Mouse (Mus musculus) thymus, adult 2 months (tissue): ENCODE results near the gene Hoxb9. TPM values are rescaled to one million over a fixed set of nuclear protein-coding genes. Genes with fewer than 3 reads are reported as not detected.

Source experiments
- DNase-seq: peaks from one replicate; pipeline ENCODE4 v3.0.0; 2021
- H3K27ac ChIP-seq: fragments of 200-500 bp; 2 replicates; pipeline ENCODE4 v1.5.1; 2012; ENCODE audit warnings: low read length, control low read depth; ENCODE audit not compliant: control insufficient read depth, insufficient read depth
- H3K27me3 ChIP-seq: fragments of 200-500 bp; 2 replicates; pipeline ENCODE4 v1.6.1; 2012; ENCODE audit warnings: mild to moderate bottlenecking, low read length, moderate library complexity, mixed read lengths; ENCODE audit not compliant: control insufficient read depth, insufficient read depth
- H3K36me3 ChIP-seq: fragments of 200-500 bp; 2 replicates; pipeline ENCODE4 v1.6.1; 2012; ENCODE audit warnings: mild to moderate bottlenecking, low read length, moderate library complexity; ENCODE audit not compliant: control insufficient read depth, insufficient read depth
- H3K4me1 ChIP-seq: fragments of 200-500 bp; replicated peaks from 2 replicates; pipeline ENCODE4 v1.6.1; 2012; ENCODE audit warnings: low read length; ENCODE audit not compliant: control insufficient read depth, insufficient read depth
- H3K4me3 ChIP-seq: fragments of 200-500 bp; 2 replicates; pipeline ENCODE4 v1.5.1; 2012; ENCODE audit warnings: mild to moderate bottlenecking, low read length, control low read depth, moderate library complexity; ENCODE audit not compliant: control insufficient read depth, insufficient read depth
- CTCF ChIP-seq: fragments of 200-500 bp; IDR thresholded peaks from 2 replicates; pipeline ENCODE4 v1.5.1; 2012; ENCODE audit warnings: mild to moderate bottlenecking, control low read depth, low read length, moderate library complexity, borderline replicate concordance; ENCODE audit not compliant: control insufficient read depth, poor library complexity, insufficient read depth; ENCODE audit errors: extremely low read depth
- POLR2A ChIP-seq: fragments of 200-500 bp; IDR thresholded peaks from 2 replicates; pipeline ENCODE4 v1.6.1; 2012; ENCODE audit warnings: mild to moderate bottlenecking, low read length, control low read depth, moderate library complexity; ENCODE audit not compliant: control insufficient read depth, poor library complexity, insufficient read depth; ENCODE audit errors: extremely low read depth
- WGBS: fragments of 180-500 bp; shearing (Covaris S2); methylation state at CpG from one replicate; pipeline ENCODE4 v1.1.7; 2018; 5-methylcytosine and 5-hydroxymethylcytosine counted together
- polyA plus RNA-seq: library from polyadenylated mRNA; depleted of rRNA; stranded (reverse); fragments of >200 nt; gene quantifications from 2 replicates; pipeline ENCODE4 v1.2.3, GENCODE M21; 2012

The Hoxb9 gene
- polyA plus RNA-seq, 1 experiment: 0.22 TPM

DNA sequence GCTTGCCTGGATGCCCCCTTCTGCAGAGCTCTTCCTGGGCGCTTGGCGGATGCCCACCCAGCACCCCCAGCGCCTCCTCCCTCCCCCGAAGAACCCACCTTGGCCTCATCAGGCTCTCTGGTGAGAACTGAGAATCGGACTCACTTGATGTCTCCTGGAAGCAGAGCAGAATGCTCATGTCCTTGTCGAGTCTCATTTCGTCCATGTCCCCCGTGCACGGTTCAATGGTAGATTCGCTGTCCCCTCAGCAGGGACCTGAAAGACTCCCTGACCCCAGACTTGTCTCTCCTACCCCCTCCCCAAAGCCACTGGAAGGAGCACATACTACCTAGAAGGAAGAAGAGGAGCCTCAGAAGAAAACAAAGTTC lies 29.8 kb downstream of the Hoxb9 start:
- no peaks in the 10 kb centered on the region; the same call in 1 of the 2 replicates for H3K4me1 ChIP-seq
- no peak for DNase-seq
- TF ChIP-seq CTCF (no peak), POLR2A (no peak)
- 72% methylated on average over 10 of the region's 10 CpGs for WGBS
- H3K27ac ChIP-seq: no peak overlapping the region
- peaks cover 28% of the 10 kb centered on the region for H3K27me3 ChIP-seq
- H3K4me3 ChIP-seq: no peak overlapping the region
- H3K36me3 ChIP-seq: no peaks in the 10 kb centered on the region

DNA sequence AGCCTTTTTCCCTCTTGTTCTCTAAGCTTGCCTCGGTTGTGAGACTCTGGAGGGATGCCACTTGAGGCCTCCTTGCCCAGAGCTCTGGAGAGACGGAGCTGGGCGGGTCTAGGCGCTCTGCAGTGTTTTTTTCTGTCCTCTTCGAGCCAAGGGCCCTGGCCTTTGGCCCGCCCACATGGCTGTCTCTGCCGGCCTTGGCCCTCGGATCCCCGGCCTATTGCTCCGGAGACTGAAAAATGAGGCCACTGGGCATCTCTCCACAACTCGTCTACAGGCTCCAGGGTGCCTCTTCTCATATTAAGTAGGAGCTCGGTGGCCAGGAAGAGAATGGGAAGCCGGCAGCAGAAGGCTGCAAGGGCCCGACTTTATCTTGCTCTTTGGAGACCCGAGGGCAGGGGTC lies 30.6 kb downstream of the Hoxb9 start:
- Histone ChIP-seq H3K36me3 (no peaks in the 10 kb centered on the region), H3K4me3 (no peak overlapping the region), H3K4me1 (no peaks in the 10 kb centered on the region; the same call in 1 of the 2 replicates), H3K27ac (no peak overlapping the region), H3K27me3 (peaks cover 21% of the 10 kb centered on the region)
- TF ChIP-seq POLR2A: no peak
- DNase-seq: no peak
- WGBS: 80% methylated on average over 15 of the region's 15 CpGs

DNA sequence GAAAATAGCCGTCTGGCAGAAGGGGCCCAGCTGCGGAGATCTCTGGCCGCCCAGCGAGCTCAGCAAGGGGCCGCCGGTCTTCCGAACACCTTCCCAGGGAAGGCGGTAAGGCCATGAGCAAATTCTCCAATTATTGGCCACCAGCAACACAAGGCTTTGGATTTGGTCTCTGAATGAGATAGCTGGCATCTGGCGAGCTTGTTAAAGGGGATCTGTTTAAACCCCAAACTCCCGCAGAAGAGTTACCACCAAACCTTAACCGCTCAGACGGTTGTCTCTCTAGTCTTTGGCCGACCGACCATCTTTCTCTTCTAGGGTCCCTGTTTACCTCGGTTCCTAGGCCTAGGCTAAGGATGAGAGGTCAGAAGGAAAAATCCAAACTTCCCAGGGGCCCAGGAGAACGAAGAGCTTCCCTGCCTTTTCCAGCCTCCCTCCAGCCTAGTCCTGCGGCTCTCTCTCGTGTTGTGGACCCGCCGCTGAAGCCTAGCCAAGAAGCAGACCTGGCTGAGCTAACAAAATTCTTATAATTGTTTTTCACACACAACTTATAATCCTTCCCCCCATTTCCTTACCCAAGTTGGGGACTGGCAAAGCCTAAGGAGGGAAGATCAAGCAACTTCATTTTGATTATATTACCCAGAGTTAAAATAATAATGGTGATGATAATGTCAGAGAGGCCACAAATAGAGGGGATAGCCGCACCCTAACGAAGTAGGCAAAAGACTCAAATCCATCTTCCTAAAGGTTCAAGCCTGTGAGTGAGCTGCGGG lies 31.3 kb downstream of the Hoxb9 start:
- Histone ChIP-seq H3K36me3 (no peaks in the 10 kb centered on the region), H3K27me3 (peaks cover 15% of the 10 kb centered on the region), H3K27ac (no peak overlapping the region), H3K4me3 (no peak overlapping the region), H3K4me1 (no peaks in the 10 kb centered on the region; the same call in 1 of the 2 replicates)
- WGBS: 68% methylated on average over 23 of the region's 23 CpGs
- DNase-seq: no peak
- TF ChIP-seq CTCF: no peak
- TF ChIP-seq POLR2A: no peak

DNA sequence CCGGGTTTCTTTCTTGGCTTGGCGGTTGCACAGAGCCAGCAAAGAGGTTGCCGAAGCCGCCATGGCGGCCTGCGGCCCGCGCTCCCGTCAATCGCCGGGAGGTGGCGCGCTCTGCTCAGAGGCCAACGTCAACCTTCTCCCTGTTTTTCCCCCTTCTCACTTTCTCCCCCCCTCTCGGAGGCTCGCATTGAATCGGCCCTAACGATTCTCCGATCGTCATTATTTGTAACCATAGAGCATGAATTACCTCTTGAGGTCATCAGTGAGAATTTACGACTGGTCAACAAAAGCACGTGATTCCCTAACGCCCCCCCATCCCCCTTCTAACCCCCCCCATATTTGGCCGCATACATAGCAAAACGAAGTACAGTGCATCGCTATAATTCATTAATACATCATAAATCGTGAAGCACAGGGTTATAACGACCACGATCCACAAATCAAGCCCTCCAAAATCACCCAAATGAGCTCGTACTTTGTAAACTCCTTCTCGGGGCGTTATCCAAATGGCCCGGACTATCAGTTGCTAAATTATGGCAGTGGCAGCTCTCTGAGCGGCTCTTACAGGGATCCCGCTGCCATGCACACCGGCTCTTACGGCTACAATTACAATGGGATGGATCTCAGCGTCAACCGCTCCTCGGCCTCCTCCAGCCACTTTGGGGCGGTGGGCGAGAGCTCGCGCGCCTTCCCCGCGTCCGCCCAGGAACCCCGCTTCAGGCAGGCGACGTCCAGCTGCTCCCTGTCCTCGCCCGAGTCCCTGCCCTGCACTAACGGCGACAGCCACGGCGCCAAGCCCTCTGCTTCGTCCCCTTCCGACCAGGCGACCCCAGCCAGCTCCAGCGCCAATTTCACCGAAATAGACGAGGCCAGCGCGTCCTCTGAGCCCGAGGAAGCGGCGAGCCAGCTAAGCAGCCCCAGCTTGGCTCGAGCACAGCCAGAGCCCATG lies 32.2 kb downstream of the Hoxb9 start, which contains the start of gene Hoxb5:
Hoxb5 (plus strand) TSS at position 186 of the 949 bp plus-strand sequence.
- DNase-seq: peak; percentile 65
- Histone ChIP-seq H3K4me1 (no peaks in the 10 kb centered on the region; the same call in 1 of the 2 replicates), H3K27ac (no peak within 1 kb of the TSS), H3K27me3 (peaks cover 15% of the 10 kb centered on the region), H3K4me3 (no peak within 1 kb of the TSS), H3K36me3 (no peaks in the 10 kb centered on the region)
- 2% methylated on average over 69 of the region's 69 CpGs for WGBS
- TF ChIP-seq CTCF (peak; percentile 80), POLR2A (no peak)

DNA sequence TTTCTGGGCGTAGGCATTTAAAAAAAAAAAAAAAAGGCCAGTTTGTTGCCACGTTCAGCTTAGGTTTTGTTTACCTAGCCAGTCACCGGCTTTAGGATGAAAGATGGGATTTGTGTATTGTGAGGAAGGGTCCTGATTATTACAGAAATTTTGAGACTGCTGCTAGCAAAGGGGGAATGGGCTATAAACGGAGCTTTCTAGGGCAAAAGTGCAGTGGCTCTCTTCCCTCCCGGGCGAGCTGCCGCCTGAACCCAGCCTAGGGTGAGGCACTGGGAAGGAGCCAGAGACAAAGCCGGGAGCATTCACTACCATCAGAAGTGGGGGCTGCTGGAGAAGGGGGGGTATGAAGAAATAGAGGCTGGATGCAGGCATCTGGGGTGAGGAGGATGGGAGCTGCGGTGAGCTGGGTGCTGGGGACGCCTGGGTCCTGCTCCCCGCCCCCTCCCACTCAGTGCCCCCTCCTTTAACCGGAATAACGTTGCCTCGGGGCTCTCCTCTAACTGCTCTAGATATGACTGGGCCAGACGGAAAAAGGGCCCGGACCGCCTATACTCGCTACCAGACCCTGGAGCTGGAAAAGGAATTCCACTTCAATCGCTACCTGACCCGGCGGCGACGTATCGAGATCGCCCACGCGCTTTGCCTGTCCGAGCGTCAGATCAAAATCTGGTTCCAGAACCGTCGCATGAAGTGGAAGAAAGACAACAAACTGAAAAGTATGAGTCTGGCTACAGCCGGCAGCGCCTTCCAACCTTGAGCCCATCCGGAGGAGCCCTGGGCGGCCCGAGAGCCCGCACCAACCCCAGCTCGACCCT lies 33.3 kb downstream of the Hoxb9 start:
- TF ChIP-seq CTCF (no peak), POLR2A (no peak)
- no peaks in the 10 kb centered on the region for H3K4me1 ChIP-seq
- peaks cover 15% of the 10 kb centered on the region for H3K27me3 ChIP-seq
- no peak overlapping the region for H3K4me3 ChIP-seq
- DNase-seq: no peak
- H3K36me3 ChIP-seq: no peaks in the 10 kb centered on the region
- WGBS: 29% methylated on average over 38 of the region's 38 CpGs
- H3K27ac ChIP-seq: no peak overlapping the region
